Mouse (Mus musculus) midbrain, embryonic 10.5 days (tissue): ENCODE results near the gene Gabrb3. TPM values are rescaled to one million over a fixed set of nuclear protein-coding genes. Genes with fewer than 3 reads are reported as not detected.

Source experiments
- DNase-seq: peaks from one replicate; pipeline ENCODE4 v3.0.0-alpha.2; 2017; ENCODE audit warnings: low spot score
- H3K27ac ChIP-seq: fragments of 300-500 bp; sonication (generic); replicated peaks from 2 replicates; pipeline ENCODE4 v1.5.1; 2016; ENCODE audit warnings: mild to moderate bottlenecking
- H3K27me3 ChIP-seq: fragments of 300-500 bp; sonication (generic); 2 replicates; pipeline ENCODE4 v1.6.1; 2016; ENCODE audit warnings: low read depth, mild to moderate bottlenecking; ENCODE audit not compliant: poor library complexity, severe bottlenecking
- H3K36me3 ChIP-seq: fragments of 300-500 bp; sonication (generic); 2 replicates; pipeline ENCODE4 v1.6.1; 2016; ENCODE audit warnings: mild to moderate bottlenecking, moderate library complexity
- H3K4me1 ChIP-seq: fragments of 300-500 bp; sonication (generic); 2 replicates; pipeline ENCODE4 v1.6.1; 2016
- H3K4me3 ChIP-seq: fragments of 300-500 bp; sonication (generic); 2 replicates; pipeline ENCODE4 v1.5.1; 2016; ENCODE audit warnings: mild to moderate bottlenecking, moderate library complexity
- H3K9me3 ChIP-seq: fragments of 300-500 bp; sonication (generic); replicated peaks from 2 replicates; pipeline ENCODE4 v1.6.1; 2016; ENCODE audit warnings: mild to moderate bottlenecking
- WGBS: fragments of 180-500 bp; shearing (Covaris S2); methylation state at CpG from one replicate; pipeline ENCODE4 v1.1.7; 2016; 5-methylcytosine and 5-hydroxymethylcytosine counted together
- polyA plus RNA-seq: library from polyadenylated mRNA; unstranded; fragments of >200 nt; fragmentation: Nextera tagmentation; extraction: Ambion mirVana; gene quantifications from 2 replicates; pipeline ENCODE4 v1.2.1, GENCODE M21; 2016

The Gabrb3 gene
- polyA plus RNA-seq, result 4.0 and 6.0 TPM in 2 replicates

DNA sequence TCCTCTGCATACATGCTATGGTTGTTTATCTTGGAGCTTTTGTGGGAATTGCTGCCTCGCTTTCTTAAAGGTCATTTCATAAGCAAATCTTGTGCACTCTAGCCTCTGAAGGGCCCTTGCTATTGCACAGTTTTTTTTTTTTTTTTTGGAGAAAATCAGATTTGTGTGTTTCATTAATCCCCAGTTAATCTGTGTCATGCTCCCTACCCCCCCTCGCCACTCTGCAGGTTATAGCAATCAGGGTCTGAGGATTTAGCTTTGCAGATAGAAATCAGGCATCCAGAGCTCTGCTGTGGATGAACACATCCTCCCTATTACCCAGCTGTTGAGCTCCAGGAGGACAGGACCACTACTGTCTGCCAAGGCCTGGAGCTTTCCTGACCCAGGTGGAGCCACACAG is at the start of gene Gabrb3:
TSS of gene Gabrb3 (plus strand) at position 301 of the 400 bp plus-strand sequence.
- DNase-seq, result no peak
- Histone ChIP-seq H3K27me3 (no peaks in the 10 kb centered on the region), H3K4me1 (no peaks in the 10 kb centered on the region), H3K9me3 (no peaks in the 10 kb centered on the region), H3K4me3 (no peak within 1 kb of the TSS), H3K36me3 (no peaks in the 10 kb centered on the region), H3K27ac (no peak within 1 kb of the TSS)
- WGBS, result 80% methylated on average over 2 of the region's 2 CpGs

DNA sequence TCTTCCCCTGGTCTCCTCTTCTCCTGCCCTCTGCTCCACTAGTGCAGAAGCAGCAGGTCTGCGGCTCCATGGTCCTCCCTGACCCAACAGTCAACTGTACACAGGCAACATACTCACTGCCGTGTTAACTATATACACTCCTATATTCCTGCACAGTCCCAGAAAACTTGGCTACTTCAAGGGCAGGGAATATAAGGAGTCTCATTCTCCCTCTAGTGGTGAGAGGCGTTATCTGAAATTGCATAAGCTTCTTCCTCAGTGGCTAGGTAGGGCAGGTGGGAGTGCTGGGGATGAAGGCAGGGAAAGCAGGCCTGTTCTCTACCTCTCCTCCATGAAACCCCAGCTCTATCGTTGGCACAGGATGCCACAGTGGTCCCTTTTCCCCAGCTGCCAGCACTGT is 35.4 kb upstream of the Gabrb3 start:
- no peaks in the 10 kb centered on the region for H3K9me3 ChIP-seq
- H3K4me3 ChIP-seq, result no peak overlapping the region
- H3K27ac ChIP-seq, result no peak overlapping the region
- H3K27me3 ChIP-seq, result peaks cover 40% of the 10 kb centered on the region
- peaks cover 13% of the 10 kb centered on the region for H3K4me1 ChIP-seq
- H3K36me3 ChIP-seq, result no peaks in the 10 kb centered on the region
- DNase-seq, result no peak
- WGBS, result 50% methylated on average over 4 of the region's 4 CpGs

DNA sequence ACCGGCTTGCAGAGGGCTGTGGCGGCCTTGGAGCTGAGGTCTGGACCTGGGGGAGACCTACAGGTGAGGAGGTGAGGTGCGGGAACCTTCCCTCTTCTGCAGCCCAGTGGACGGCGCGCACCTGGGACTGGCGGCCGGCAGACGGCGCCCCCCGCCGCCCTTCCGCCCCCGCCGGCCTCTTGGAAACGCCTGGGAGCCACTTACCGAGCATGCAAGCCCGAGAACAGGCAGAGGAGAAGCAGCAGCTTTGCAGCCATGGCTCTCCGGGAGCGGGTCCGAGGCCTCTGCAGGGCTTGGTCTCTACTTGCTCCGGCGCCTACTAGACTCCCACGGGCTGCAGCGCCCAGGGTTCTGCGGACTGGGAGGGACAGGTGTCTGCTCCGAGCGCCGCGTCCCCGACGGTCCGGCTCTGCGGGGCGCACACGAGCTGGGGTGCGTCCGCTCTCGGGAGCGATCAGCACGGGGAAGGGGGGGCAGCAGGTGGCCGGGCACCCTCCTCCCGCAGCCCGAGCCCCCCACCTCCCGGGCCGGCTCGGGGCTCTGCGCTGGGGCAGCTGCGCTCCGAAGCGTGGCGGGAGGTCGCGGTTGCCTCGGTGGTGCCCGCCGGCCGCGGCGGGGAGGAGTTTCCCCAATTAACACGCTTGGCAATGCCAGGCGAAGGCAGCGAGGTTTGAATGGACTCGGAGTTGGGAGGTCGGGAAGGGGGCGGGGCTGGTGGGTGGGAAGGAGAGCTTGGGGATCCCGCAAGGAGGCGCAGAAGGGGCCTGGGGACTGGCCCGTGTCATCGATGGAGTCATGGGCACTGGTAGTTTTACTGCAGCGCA is 32.8 kb upstream of the Gabrb3 start, which contains the start of gene Gabrg3:
TSS of gene Gabrg3 (minus strand) at position 672 of the 824 bp plus-strand sequence.
- H3K36me3 ChIP-seq, result no peaks in the 10 kb centered on the region
- peak within 1 kb of the TSS; percentile 75 for H3K27ac ChIP-seq
- no peaks in the 10 kb centered on the region for H3K9me3 ChIP-seq
- under 1% methylated on average over 71 of the region's 71 CpGs for WGBS
- H3K4me3 ChIP-seq, result peak within 1 kb of the TSS; percentile 76
- DNase-seq, result peak; percentile 46
- peaks cover 40% of the 10 kb centered on the region for H3K27me3 ChIP-seq
- peaks cover 15% of the 10 kb centered on the region for H3K4me1 ChIP-seq

DNA sequence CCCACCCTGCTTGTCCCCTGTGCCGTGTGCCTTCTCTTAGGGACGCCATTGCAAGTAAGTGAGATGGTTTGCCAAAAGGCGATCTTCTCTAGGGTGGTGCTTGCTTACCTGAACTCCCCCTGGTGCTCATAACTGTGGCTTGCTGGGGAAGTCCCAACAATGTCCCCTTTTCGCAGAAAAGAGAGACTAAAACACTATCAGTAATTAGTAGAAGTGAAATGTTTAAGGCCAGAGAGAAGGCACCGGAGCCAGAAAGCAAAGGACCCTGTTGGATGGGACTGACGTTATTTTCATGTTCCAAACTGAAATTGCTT is 32.2 kb upstream of the Gabrb3 start:
- Histone ChIP-seq H3K27ac (no peak overlapping the region; the same call in 1 of the 2 replicates), H3K4me3 (peak overlapping the region; percentile 76), H3K9me3 (no peaks in the 10 kb centered on the region), H3K36me3 (no peaks in the 10 kb centered on the region), H3K27me3 (peaks cover 40% of the 10 kb centered on the region), H3K4me1 (peaks cover 15% of the 10 kb centered on the region)
- no peak for DNase-seq
- WGBS, result 25% methylated on average over 6 of the region's 6 CpGs

DNA sequence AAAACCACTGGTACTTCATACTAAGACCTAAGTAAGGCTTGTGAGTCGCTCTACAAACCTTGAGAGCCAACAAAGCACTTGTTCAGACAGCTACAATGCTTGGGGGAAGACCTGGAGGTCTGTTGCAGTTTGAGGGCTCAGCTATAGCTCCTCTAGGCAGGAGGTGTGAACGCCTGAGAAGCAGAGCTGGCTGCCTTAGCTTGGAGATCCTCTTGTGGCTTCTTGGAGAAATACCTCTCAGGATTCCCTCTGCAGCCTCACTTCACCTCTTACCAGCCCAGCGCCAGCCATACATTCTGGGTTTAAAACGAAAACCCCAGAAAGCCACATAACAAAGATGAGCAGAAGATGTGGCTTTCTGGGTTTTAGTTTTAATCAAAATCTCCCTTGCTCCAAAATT is 29.4 kb upstream of the Gabrb3 start:
- Histone ChIP-seq H3K9me3 (no peaks in the 10 kb centered on the region), H3K36me3 (no peaks in the 10 kb centered on the region), H3K27ac (no peak overlapping the region), H3K4me3 (no peak overlapping the region), H3K27me3 (peaks cover 36% of the 10 kb centered on the region), H3K4me1 (peaks cover 15% of the 10 kb centered on the region)
- 57% methylated on average over 4 of the region's 4 CpGs for WGBS
- DNase-seq, result no peak

DNA sequence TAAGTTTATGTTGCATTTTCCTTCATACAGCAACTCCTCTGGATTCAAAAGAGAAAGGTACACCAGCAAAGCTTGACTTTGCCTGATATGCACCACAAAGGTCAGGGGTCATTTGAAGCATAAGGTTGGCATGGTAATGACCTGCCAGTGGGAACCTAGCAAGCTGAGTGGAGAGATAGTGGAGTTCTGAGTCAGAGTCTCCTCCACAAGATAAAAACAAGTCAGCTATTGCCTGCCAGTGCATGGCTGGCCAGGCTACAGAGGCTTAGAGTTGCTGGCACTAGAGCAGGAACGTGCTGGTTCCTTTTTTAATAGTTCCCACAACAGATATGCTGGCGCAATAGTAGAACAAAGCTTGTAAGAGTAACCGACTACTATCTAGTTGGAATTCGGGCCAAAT is 25.9 kb upstream of the Gabrb3 start:
- H3K27ac ChIP-seq, result no peak overlapping the region
- 94% methylated on average over 4 of the region's 4 CpGs for WGBS
- no peak for DNase-seq
- H3K4me3 ChIP-seq, result no peak overlapping the region
- peaks cover under 1% of the 10 kb centered on the region; the same call in 1 of the 2 replicates for H3K27me3 ChIP-seq
- H3K4me1 ChIP-seq, result peaks cover 4% of the 10 kb centered on the region; the same call in 1 of the 2 replicates
- no peaks in the 10 kb centered on the region for H3K36me3 ChIP-seq
- H3K9me3 ChIP-seq, result no peaks in the 10 kb centered on the region

DNA sequence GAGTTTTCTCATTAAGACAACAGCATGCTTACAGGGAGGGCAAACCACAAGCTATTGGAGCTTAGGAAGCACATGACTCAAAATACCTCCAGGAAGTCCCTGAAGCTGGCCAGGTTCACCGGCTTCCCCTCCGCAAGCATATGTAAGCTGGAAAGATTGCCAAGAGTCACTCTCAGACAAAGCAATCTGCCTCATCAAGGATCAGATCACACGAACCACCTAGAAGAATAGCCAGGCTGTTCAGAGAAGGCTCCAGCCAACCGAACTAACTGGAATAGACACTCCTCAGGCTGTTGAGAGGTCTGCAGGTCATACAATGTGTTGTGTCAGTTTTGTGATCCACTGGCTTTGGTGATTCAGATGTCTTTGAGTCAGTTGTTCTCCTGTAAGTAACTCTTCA is 8.3 kb upstream of the Gabrb3 start:
- Histone ChIP-seq H3K9me3 (no peaks in the 10 kb centered on the region), H3K36me3 (no peaks in the 10 kb centered on the region), H3K27ac (no peak overlapping the region), H3K4me3 (no peak overlapping the region), H3K4me1 (no peaks in the 10 kb centered on the region), H3K27me3 (no peaks in the 10 kb centered on the region)
- WGBS, result 89% methylated on average over 4 of the region's 4 CpGs
- DNase-seq, result no peak

DNA sequence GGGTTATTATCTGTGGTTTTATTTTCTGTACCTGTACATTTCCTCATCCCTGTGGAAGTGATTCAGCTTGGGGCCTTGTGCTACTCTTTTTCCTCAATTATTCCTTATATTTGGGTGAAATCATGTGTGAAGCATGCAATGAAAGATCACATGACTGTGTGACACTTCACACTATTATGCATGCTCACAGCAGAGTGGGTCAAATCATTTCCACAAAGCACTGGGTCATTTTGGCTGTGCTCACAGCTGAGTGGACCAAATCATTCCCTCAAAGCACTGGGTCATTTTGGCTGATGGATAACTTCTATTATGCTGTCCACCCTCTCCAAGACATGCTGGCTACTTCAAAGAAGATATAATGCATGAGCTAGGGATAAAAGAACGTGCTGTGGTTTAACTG is 6.6 kb upstream of the Gabrb3 start:
- no peaks in the 10 kb centered on the region for H3K36me3 ChIP-seq
- DNase-seq, result no peak
- WGBS, result 56% methylated on average over 1 of the region's 1 CpGs

DNA sequence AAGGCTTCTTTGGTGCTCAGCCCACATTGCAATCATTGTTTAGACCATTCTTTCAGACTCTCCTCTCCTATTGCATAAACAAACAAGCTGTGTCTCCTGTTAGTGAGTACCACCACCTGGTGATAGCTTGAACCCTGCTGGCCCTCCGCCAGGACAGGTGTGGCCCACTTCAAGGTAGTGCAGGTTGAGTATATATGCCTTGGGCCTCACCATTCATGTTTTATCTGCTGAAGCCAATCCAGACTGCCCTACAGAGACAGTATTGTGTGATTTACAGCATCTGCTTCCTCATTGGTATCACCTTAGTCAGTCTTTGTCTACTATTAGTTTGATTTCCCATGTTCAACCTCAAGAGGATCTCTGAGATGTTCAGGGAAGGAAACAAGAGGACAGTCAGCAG is 1.6 kb downstream of the Gabrb3 start:
- no peaks in the 10 kb centered on the region for H3K4me1 ChIP-seq
- no peaks in the 10 kb centered on the region for H3K9me3 ChIP-seq
- WGBS, result 88% methylated on average over 1 of the region's 1 CpGs

More for the DNA sequence above, 6.6 kb upstream of the Gabrb3 start:
- Histone ChIP-seq H3K4me3 (no peak overlapping the region), H3K27me3 (no peaks in the 10 kb centered on the region), H3K9me3 (no peaks in the 10 kb centered on the region), H3K27ac (no peak overlapping the region), H3K4me1 (no peaks in the 10 kb centered on the region)

DNA sequence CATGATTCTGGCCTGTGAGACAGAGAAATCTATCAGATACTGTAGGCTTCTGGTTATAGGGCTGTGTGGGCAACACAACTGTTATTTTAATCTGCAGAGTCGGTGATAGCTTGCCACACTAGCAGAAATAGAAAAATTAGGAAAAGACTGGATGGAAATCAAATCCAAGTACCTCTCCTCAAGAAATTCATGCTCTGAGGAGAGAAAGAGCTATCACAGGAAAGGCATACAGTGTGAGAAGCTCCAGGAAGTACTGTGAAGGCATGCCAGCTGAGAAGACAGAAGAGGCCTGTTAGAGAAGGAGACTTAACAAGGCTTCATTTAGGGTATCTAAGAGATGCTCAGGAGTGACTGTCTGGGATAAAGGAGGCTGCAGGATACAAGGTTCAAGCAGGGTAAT is 3.2 kb downstream of the Gabrb3 start:
- Histone ChIP-seq H3K27ac (no peak overlapping the region), H3K36me3 (no peaks in the 10 kb centered on the region), H3K27me3 (no peaks in the 10 kb centered on the region), H3K9me3 (no peaks in the 10 kb centered on the region), H3K4me1 (no peaks in the 10 kb centered on the region), H3K4me3 (no peak overlapping the region)
- no peak for DNase-seq
- 80% methylated on average over 1 of the region's 1 CpGs for WGBS

More for the DNA sequence above, 1.6 kb downstream of the Gabrb3 start:
- Histone ChIP-seq H3K27ac (no peak overlapping the region), H3K4me3 (no peak overlapping the region), H3K27me3 (no peaks in the 10 kb centered on the region), H3K36me3 (no peaks in the 10 kb centered on the region)
- DNase-seq, result no peak

DNA sequence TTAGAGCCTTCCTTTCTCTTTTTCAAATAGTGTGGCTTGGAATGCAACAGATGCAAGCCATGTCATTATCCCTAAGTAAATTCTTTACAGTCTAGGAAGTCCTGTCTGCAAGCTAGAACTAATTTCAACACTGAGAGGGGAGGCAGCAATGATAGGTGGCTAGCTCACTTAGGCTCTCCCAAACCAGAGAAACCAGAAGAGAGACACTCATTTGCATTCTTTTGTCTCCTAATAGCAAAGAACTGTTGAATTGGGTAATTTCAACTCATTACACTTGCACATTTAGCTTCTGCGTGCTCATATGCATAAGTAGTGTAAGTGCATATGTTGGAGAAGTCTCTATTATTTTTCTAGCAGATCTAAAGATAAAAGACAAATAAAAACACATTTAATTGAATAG is 28.7 kb downstream of the Gabrb3 start:
- 84% methylated on average over 1 of the region's 1 CpGs for WGBS
- Histone ChIP-seq H3K4me1 (no peaks in the 10 kb centered on the region), H3K9me3 (no peaks in the 10 kb centered on the region), H3K36me3 (no peaks in the 10 kb centered on the region), H3K27me3 (no peaks in the 10 kb centered on the region), H3K4me3 (no peak overlapping the region), H3K27ac (no peak overlapping the region)
- DNase-seq, result no peak

DNA sequence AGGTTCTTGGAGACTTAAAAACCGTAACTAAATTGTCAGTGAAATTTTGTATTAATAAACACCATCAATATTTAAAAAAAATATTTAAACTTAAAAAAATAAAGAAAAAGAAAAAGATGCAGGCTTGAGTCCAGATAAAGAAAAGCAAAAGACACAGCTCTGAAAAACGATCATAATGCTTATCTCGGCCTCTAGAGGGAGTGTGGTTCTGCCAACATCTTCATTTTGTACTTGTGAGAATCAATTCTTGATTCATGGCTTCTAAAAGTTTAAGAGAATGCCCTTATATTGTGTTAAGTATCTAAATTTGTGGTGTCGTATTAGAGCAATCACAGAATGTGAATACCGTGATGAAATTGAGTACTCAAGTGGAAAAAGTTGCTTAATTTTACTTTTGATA is 40.9 kb downstream of the Gabrb3 start:
- H3K36me3 ChIP-seq, result no peaks in the 10 kb centered on the region
- H3K27ac ChIP-seq, result no peak overlapping the region
- no peaks in the 10 kb centered on the region for H3K9me3 ChIP-seq
- WGBS, result 71% methylated on average over 5 of the region's 5 CpGs
- H3K4me1 ChIP-seq, result no peaks in the 10 kb centered on the region
- no peaks in the 10 kb centered on the region for H3K27me3 ChIP-seq
- no peak for DNase-seq
- H3K4me3 ChIP-seq, result no peak overlapping the region

DNA sequence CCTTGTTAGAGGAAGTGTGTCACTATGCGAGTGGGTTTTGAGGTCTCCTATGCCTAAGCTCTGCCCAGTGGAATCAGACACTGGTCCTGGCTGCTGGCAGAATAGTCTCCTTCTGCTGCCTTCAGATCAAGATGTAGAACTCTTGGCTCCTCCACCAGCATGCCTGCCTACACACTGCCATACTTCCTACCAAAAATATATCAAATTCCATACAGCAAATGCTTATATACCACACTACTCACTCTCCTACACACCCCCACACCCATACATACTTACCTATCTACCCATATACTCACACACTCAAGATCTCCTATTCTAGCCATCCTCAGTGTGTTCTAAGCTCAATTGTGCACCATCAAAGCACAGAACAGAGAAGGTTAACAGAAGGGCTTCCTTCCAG is 51.8 kb downstream of the Gabrb3 start:
- Histone ChIP-seq H3K4me3 (no peak overlapping the region), H3K9me3 (no peaks in the 10 kb centered on the region), H3K4me1 (no peaks in the 10 kb centered on the region), H3K36me3 (no peaks in the 10 kb centered on the region), H3K27ac (no peak overlapping the region), H3K27me3 (no peaks in the 10 kb centered on the region)
- 100% methylated on average over 1 of the region's 1 CpGs for WGBS
- DNase-seq, result no peak
